Mouse (Mus musculus) layer of hippocampus, adult 9-10 months (tissue): ENCODE measurements around the gene Olfr49.

Experiments used
- DNase-seq: peaks from one replicate; pipeline ENCODE4 v3.0.0; 2022; ENCODE audit warnings: low spot score

Gene Olfr49

GRCm38 (mm10) chr14:54284839-54285238 lies at the start of gene Olfr49:
TSS of gene Olfr49 (minus strand) at chr14:54284939.
- DNase-seq: no peak

- DNase-seq: no peak
These were observed 48.9 kb upstream of the Olfr49 start for GRCm38 (mm10) chr14:54333452-54334189.

- no peak for DNase-seq
These were observed 47.7 kb upstream of the Olfr49 start for GRCm38 (mm10) chr14:54332176-54333074.

GRCm38 (mm10) chr14:54331178-54331577 lies 46.4 kb upstream of the Olfr49 start:
- DNase-seq: no peak

- DNase-seq: no peak
These were observed 44.5 kb upstream of the Olfr49 start for GRCm38 (mm10) chr14:54329201-54329600.

GRCm38 (mm10) chr14:54328548-54328947 lies 43.8 kb upstream of the Olfr49 start:
- DNase-seq: no peak

GRCm38 (mm10) chr14:54324486-54324885 lies 39.7 kb upstream of the Olfr49 start:
- DNase-seq: no peak

- DNase-seq: no peak
These were observed 37.0 kb upstream of the Olfr49 start for GRCm38 (mm10) chr14:54321556-54322376.

GRCm38 (mm10) chr14:54311763-54312162 lies 27.0 kb upstream of the Olfr49 start:
- no peak for DNase-seq

GRCm38 (mm10) chr14:54300676-54301075 lies 15.9 kb upstream of the Olfr49 start:
- DNase-seq: no peak

- DNase-seq: no peak
These were observed 15.4 kb upstream of the Olfr49 start for GRCm38 (mm10) chr14:54300136-54300535.

GRCm38 (mm10) chr14:54276446-54276845 lies 8.3 kb downstream of the Olfr49 start:
- DNase-seq: no peak

- DNase-seq: no peak
These were observed 12.0 kb downstream of the Olfr49 start for GRCm38 (mm10) chr14:54272696-54273095.

- no peak for DNase-seq
These were observed 12.6 kb downstream of the Olfr49 start for GRCm38 (mm10) chr14:54271976-54272606.

GRCm38 (mm10) chr14:54270413-54270812 lies 14.3 kb downstream of the Olfr49 start:
- DNase-seq: no peak

GRCm38 (mm10) chr14:54269566-54269965 lies 15.2 kb downstream of the Olfr49 start:
- DNase-seq: no peak

GRCm38 (mm10) chr14:54267966-54268365 lies 16.8 kb downstream of the Olfr49 start:
- DNase-seq: no peak

GRCm38 (mm10) chr14:54265951-54266350 lies 18.8 kb downstream of the Olfr49 start:
- DNase-seq: no peak

GRCm38 (mm10) chr14:54265093-54265492 lies 19.6 kb downstream of the Olfr49 start:
- DNase-seq: no peak

- DNase-seq: no peak
These were observed 20.5 kb downstream of the Olfr49 start for GRCm38 (mm10) chr14:54264231-54264630.

- no peak for DNase-seq
These were observed 21.6 kb downstream of the Olfr49 start for GRCm38 (mm10) chr14:54263099-54263498.

- DNase-seq: no peak
These were observed 22.1 kb downstream of the Olfr49 start for GRCm38 (mm10) chr14:54262622-54263021.
